Mouse (Mus musculus) olfactory bulb, adult 2 months (tissue): ENCODE results near the gene Kif1a.

Experiments used
- CTCF ChIP-seq: fragments of 200-500 bp; IDR thresholded peaks from 2 replicates; pipeline ENCODE4 v1.5.1; 2012; ENCODE audit warnings: low read depth, mild to moderate bottlenecking, low read length, moderate library complexity; ENCODE audit not compliant: insufficient read depth
- POLR2A ChIP-seq: fragments of 200-500 bp; IDR thresholded peaks from 2 replicates; pipeline ENCODE4 v1.6.1; 2012; ENCODE audit warnings: mild to moderate bottlenecking, low read depth, low read length, moderate library complexity; ENCODE audit not compliant: insufficient read depth

DNA sequence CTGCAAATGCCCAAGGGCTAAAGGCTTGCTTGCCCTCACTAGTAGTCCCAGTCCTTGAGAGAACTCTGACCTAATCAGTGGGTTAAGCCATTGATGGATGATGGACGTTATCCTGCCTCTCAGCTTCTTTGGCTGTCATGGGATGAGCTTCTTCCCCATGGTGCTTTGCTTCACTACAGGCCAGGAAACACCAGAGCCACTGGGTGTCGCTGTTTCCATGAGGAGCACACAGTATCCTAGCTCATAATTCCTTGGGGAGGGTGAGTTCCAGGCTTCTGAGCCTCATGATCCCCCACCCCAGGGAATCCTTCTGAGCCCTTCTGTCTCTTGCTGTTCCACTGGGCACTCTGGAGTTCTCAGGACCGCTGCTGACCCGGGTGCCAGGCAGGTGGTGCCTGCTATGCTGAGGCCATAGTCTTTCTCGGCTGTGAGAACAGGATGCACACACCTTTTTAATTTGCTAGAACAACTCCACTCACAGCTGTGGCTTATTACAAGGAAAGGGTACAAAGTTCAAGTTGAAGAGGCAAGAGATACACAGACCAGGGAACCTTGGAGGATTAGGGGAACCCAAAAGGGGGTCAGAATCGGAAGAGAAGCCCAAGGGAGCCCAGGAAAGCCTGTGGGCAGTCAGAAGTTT, 27.1 kb upstream of the Kif1a start:
- TF ChIP-seq CTCF = no peak
- TF ChIP-seq POLR2A = no peak
